Mouse (Mus musculus) ES-E14 (cell line): ENCODE data around the gene Lemd1. TPM values are rescaled to one million over a fixed set of nuclear protein-coding genes. Genes with fewer than 3 reads are reported as not detected.

Source experiments
- DNase-seq: peaks from one replicate; pipeline ENCODE4 v3.0.0-alpha.2; 2013; ENCODE audit warnings: low read depth, low spot score
- H3K27ac ChIP-seq: 2 replicates; pipeline ENCODE4 v1.5.1; 2012; ENCODE audit warnings: low read depth, mild to moderate bottlenecking, low read length, moderate library complexity, mixed read lengths; ENCODE audit not compliant: poor library complexity, insufficient read depth, severe bottlenecking
- H3K36me3 ChIP-seq: 2 replicates; pipeline ENCODE4 v1.6.1; 2012; ENCODE audit warnings: mild to moderate bottlenecking, low read length, moderate library complexity, mixed read lengths; ENCODE audit not compliant: control insufficient read depth, poor library complexity, insufficient read depth, severe bottlenecking
- H3K4me1 ChIP-seq, 2 experiments: fragments of 150-350 bp in 1 of 2; sonication (generic) in 1 of 2; 2 replicates each; pipeline ENCODE4 v1.6.1; 2012; ENCODE audit warnings: low read length in 2 of 2, mild to moderate bottlenecking in 1 of 2, mixed read lengths in 1 of 2; ENCODE audit not compliant: control insufficient read depth in 2 of 2, insufficient read depth in 2 of 2, poor library complexity in 1 of 2
- H3K4me3 ChIP-seq, 2 experiments: fragments of 150-350 bp in 1 of 2; sonication (generic) in 1 of 2; 2 replicates each; pipeline ENCODE4 v1.5.1; 2012; ENCODE audit warnings: low read length in 2 of 2, low read depth in 1 of 2, mild to moderate bottlenecking in 1 of 2, mixed read lengths in 1 of 2; ENCODE audit not compliant: insufficient read depth in 1 of 2, poor library complexity in 1 of 2, severe bottlenecking in 1 of 2
- H3K9ac ChIP-seq: 2 replicates; pipeline ENCODE4 v1.6.1; 2012; ENCODE audit warnings: low read depth, mild to moderate bottlenecking, low read length, mixed read lengths; ENCODE audit not compliant: poor library complexity, insufficient read depth, severe bottlenecking
- H3K9me3 ChIP-seq: fragments of 150-350 bp; sonication (generic); 2 replicates; pipeline ENCODE4 v1.6.1; 2012; ENCODE audit warnings: low read depth, mild to moderate bottlenecking, low read length; ENCODE audit not compliant: control insufficient read depth, insufficient read depth
- CHD2 ChIP-seq: IDR thresholded peaks from 2 replicates; pipeline ENCODE4 v1.6.1; 2014; ENCODE audit warnings: mild to moderate bottlenecking, low read depth, low read length, inconsistent platforms
- HCFC1 ChIP-seq: IDR thresholded peaks from 2 replicates; pipeline ENCODE4 v1.6.1; 2012; ENCODE audit warnings: low read length, inconsistent platforms, borderline replicate concordance; ENCODE audit not compliant: insufficient read depth
- MAFK ChIP-seq: IDR thresholded peaks from 2 replicates; pipeline ENCODE4 v1.6.1; 2014; ENCODE audit warnings: mild to moderate bottlenecking, low read depth, low read length, inconsistent platforms; ENCODE audit not compliant: insufficient read depth
- ZC3H11A ChIP-seq: IDR thresholded peaks from 2 replicates; pipeline ENCODE4 v1.6.1; 2012; ENCODE audit warnings: low read depth, mild to moderate bottlenecking, inconsistent platforms, low read length, borderline replicate concordance
- ZNF384 ChIP-seq: IDR thresholded peaks from 2 replicates; pipeline ENCODE4 v1.6.1; 2012; ENCODE audit warnings: low read depth, low read length, inconsistent platforms
- in situ Hi-C, 2 experiments: fragments of 600-800 bp; cut with MboI; formaldehyde crosslinking; loops; one replicate each; pipeline ENCODE4 v1.15.1; 2025; ENCODE audit warnings: low sequenced_read_pairs in 2 of 2, inconsistent platforms in 1 of 2; ENCODE audit not compliant: unreplicated experiment in 2 of 2
- total RNA-seq: library from RNA; depleted of rRNA; stranded (reverse); fragments of 300-350 nt; gene quantifications from 2 replicates; pipeline ENCODE4 v1.2.3, GENCODE M21; 2012

The Lemd1 gene
- total RNA-seq, 1 experiment = 3.9 TPM

DNA sequence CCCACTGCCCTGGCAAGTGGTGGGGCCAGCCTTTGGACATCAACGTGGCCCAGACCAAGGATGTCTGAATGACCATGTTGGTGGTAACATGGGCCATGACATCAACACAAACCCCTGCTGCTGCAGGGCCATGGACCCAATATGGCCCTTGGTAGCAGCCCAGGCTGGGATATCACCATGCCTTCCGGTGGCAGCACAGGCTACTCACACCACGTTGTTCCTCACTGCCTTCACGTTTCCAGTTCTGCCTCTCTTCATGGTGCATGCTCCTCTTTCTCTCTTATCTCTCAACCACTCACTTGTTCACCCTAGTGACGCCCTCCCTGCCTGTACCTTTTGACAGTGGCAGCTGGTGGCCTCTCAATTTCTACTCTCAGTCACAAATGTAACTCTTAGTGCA lies 53.8 kb downstream of the Lemd1 start:
- no peaks in the 10 kb centered on the region for H3K36me3 ChIP-seq
- no peak for DNase-seq
- H3K4me3 ChIP-seq = no peak overlapping the region
- in situ Hi-C loops = no loop called here
- no peak overlapping the region for H3K9ac ChIP-seq
- no peaks in the 10 kb centered on the region for H3K4me1 ChIP-seq
- H3K27ac ChIP-seq = no peak overlapping the region; the same call in 1 of the 2 replicates
- no peak for TF ChIP-seq CHD2
- no peak for TF ChIP-seq ZNF384
- no peak for TF ChIP-seq ZC3H11A
- TF ChIP-seq MAFK = no peak
- no peak for TF ChIP-seq HCFC1
- no peaks in the 10 kb centered on the region for H3K9me3 ChIP-seq

DNA sequence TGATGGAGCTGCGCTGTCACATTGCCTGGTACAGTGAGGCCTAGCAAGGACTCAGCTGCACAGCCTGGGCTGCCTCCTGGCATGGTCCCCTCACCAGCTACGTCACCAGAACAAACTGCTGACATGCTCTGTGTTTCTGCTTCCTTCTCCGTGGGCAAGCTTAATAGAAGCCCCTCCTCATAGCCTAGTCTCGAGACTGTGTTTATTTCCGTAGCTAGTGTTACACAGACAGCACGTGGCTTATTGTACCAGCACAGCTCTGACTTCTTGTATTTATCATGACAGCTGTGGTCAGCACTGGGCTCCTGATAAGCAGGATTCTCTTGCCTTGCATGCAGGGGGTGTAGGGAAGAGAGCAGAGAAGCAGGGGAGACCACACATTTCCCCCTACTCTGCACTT lies 54.9 kb downstream of the Lemd1 start:
- in situ Hi-C loops = no loop called here
- no peaks in the 10 kb centered on the region for H3K36me3 ChIP-seq
- no peak overlapping the region for H3K9ac ChIP-seq
- TF ChIP-seq CHD2 = no peak
- TF ChIP-seq HCFC1 = no peak
- TF ChIP-seq ZC3H11A = no peak
- no peak for TF ChIP-seq MAFK
- no peak for TF ChIP-seq ZNF384
- no peak overlapping the region for H3K27ac ChIP-seq
- H3K4me1 ChIP-seq = no peaks in the 10 kb centered on the region
- H3K9me3 ChIP-seq = no peaks in the 10 kb centered on the region
- no peak for DNase-seq
- H3K4me3 ChIP-seq = no peak overlapping the region

DNA sequence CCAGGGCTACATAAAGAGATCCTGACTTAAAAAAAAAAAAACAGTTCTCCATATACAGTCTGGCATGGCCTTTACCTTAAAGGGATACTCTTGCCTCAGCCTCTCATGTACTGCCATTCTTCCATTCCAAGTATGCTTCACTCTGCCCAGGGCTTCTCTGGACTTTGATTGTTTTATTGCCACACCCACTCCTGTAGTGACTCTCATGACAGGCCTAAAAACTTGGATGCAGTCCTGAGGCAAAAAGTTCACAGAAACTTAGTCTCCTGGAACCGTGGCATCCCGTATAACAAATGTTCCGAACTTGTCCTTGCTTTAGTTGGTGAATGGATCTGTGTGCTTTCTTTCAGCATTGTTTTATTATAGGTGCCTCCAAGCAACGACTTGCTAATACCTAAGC lies 55.4 kb downstream of the Lemd1 start:
- Histone ChIP-seq H3K9me3 (no peaks in the 10 kb centered on the region), H3K27ac (no peak overlapping the region), H3K9ac (no peak overlapping the region), H3K36me3 (no peaks in the 10 kb centered on the region), H3K4me1 (no peaks in the 10 kb centered on the region), H3K4me3 (no peak overlapping the region)
- in situ Hi-C loops = no loop called here
- TF ChIP-seq HCFC1 (no peak), MAFK (no peak), ZC3H11A (no peak), ZNF384 (no peak)
- no peak for DNase-seq

DNA sequence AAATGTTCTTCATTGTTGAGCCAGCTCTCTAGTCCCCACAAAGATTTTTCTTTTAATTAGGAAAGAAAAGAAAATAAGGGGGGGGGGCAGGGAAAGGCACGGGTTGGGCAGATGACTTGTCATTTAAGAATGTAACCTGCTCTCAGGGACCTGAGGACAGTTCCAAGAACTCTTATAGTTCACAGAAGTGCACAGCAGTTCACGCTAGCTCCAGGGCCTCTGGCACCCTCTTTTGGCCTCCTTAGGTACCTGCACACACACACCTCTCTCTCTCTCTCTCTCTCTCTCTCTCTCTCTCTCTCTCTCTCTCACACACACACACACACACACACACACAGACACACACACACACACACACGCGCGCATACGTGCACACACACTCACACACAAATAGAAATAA lies 63.2 kb downstream of the Lemd1 start:
- Histone ChIP-seq H3K36me3 (no peaks in the 10 kb centered on the region), H3K4me1 (peaks cover 0 to 10% of the 10 kb centered on the region in 2 experiments; a peak in 2 of 4 replicates), H3K4me3 (no peak overlapping the region), H3K9ac (no peak overlapping the region), H3K27ac (no peak overlapping the region), H3K9me3 (no peaks in the 10 kb centered on the region)
- TF ChIP-seq ZNF384 = no peak
- no peak for TF ChIP-seq ZC3H11A
- no peak for TF ChIP-seq CHD2
- TF ChIP-seq MAFK = no peak
- TF ChIP-seq HCFC1 = no peak
- no peak for DNase-seq
- in situ Hi-C loops = no loop called here

DNA sequence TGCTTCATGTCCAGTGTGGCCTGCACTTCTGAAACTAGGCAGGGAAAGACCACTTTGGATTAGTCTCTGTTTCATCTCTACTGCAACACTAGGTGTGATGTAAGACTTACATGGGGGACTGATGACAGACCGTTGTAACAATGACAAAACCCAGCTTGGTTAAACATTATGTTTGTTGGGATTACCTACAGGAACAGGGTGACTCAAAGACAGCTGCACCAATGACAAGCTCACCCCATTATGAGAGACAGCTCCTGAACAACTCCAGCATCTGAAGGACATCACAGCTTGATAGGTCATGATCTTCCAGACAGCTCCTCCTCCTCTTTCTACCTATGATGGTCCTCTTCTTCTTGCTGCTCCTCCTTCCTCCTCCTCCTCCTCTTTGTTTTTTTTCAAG lies 69.1 kb downstream of the Lemd1 start:
- Histone ChIP-seq H3K9me3 (no peaks in the 10 kb centered on the region), H3K4me1 (peaks cover 8 to 16% of the 10 kb centered on the region in 2 experiments), H3K4me3 (no peak overlapping the region), H3K36me3 (no peaks in the 10 kb centered on the region), H3K27ac (no peak overlapping the region), H3K9ac (no peak overlapping the region)
- in situ Hi-C loops = no loop called here
- DNase-seq = no peak
- TF ChIP-seq MAFK (no peak), HCFC1 (no peak), ZNF384 (no peak), CHD2 (no peak), ZC3H11A (no peak)
